Mouse (Mus musculus) adrenal gland, adult 18-20 months (tissue): ENCODE data around the gene Alad. TPM values are rescaled to one million over a fixed set of nuclear protein-coding genes. Genes with fewer than 3 reads are reported as not detected.

ENCODE experiments used
- total RNA-seq, 2 experiments: library from RNA; stranded (reverse); gene quantifications; 1 replicate in 1 of 2; 2 replicates in 1 of 2; pipeline ENCODE4 v1.2.3; 2021

The Alad gene
- total RNA-seq, 2 experiments from 2014 or later: 92.6 to 112 TPM

Other genes with a start within 250 kb of the Alad start
- 10 to 100 TPM; 31.4 to 32.1 TPM for gene Fkbp15, start 159.4 kb downstream of the Alad start, total RNA-seq
- 10 to 100 TPM; 49.1 to 50.2 TPM for gene Slc31a1, start 159.2 kb downstream of the Alad start, total RNA-seq
- gene Cdc26, start 111.3 kb downstream of the Alad start, total RNA-seq: 10 to 100 TPM; 61.2 to 63.0 TPM
- gene Prpf4, start 111.1 kb downstream of the Alad start, total RNA-seq: 10 to 100 TPM; 22.8 to 27.6 TPM
- gene Rnf183, start 84.7 kb downstream of the Alad start, total RNA-seq: 1 to 10 TPM in 1 of 2 experiments, not detected in 1; 1.1 TPM
- 1 to 10 TPM; 1.2 to 1.8 TPM for gene Wdr31, start 49.0 kb downstream of the Alad start, total RNA-seq
- 1 to 10 TPM; 3.7 to 9.6 TPM for gene Bspry, start 39.9 kb downstream of the Alad start, total RNA-seq
- 10 to 100 TPM in 1 of 2 experiments, 1 to 10 TPM in 1; 9.8 to 21.4 TPM for gene Hdhd3, start 16.5 kb downstream of the Alad start, total RNA-seq
- gene Pole3, start 5.2 kb upstream of the Alad start, total RNA-seq: 10 to 100 TPM; 43.7 to 52.1 TPM
- under 1 TPM; 0.27 to 0.29 TPM for gene 4933430I17Rik, start 5.5 kb upstream of the Alad start, total RNA-seq
- gene Rgs3, start 39.9 kb upstream of the Alad start, total RNA-seq: 10 to 100 TPM; 23.2 to 24.3 TPM